Mouse (Mus musculus): Measurements from ENCODE around the gene Tnr. TPM values are rescaled to one million over a fixed set of nuclear protein-coding genes. Genes with fewer than 3 reads are reported as not detected.

The Tnr gene
- polyA plus RNA-seq, 1 experiment = 6.9 TPM

DNA sequence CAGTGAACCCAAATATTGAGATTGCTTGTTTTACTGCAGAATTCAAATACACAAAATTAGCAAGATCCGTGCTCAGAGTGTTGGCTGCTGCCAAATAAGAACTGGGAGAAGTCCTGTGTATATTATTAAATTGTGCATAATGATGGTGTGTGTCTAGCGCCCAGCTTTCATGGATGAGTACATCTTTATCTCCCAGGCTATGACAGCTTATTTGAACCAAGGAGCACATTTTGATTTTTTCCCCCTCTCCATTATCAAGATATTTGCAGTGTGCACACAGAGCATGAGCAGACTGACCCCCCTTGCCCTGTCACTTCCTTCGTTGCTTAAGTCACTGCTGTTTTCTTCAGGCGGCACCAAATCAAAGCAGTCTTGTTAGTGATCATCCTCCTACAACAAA, 278.2 kb downstream of the Tnr start:
- TF ChIP-seq CTCF (IDR thresholded peaks at IDR 0.05; ENCODE audit: borderline replicate concordance, extremely low read depth, insufficient read depth, insufficient read length) (no peak), POLR2A (IDR thresholded peaks at IDR 0.05; ENCODE audit: borderline replicate concordance, extremely low read depth, insufficient read depth, insufficient read length, poor library complexity, severe bottlenecking) (no peak)
- peak; percentile 46 for DNase-seq (ENCODE audit: low read depth)

DNA sequence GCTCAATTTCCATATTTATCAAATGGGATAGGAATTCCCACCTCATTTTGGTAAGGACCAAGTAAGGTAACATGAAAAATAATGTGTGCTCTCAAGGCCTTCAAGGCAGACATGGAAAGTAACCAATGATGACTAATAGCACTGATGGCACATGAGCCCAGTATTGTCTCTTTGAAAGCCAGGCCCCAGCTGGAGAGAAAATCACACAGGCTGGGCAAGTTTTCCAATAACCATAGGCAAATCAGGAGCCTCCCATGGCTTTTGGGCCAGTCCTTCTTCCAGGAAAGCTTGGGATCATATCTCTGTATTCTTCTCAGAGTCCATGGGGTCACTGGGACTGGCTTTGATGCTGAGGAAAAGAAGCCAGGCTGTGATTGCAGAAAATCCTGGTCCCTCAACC, 280.1 kb downstream of the Tnr start:
- no peak for TF ChIP-seq POLR2A (IDR thresholded peaks at IDR 0.05; ENCODE audit: borderline replicate concordance, extremely low read depth, insufficient read depth, insufficient read length, poor library complexity, severe bottlenecking)
- TF ChIP-seq CTCF (IDR thresholded peaks at IDR 0.05; ENCODE audit: borderline replicate concordance, extremely low read depth, insufficient read depth, insufficient read length) = no peak
- DNase-seq (ENCODE audit: low read depth) = no peak

DNA sequence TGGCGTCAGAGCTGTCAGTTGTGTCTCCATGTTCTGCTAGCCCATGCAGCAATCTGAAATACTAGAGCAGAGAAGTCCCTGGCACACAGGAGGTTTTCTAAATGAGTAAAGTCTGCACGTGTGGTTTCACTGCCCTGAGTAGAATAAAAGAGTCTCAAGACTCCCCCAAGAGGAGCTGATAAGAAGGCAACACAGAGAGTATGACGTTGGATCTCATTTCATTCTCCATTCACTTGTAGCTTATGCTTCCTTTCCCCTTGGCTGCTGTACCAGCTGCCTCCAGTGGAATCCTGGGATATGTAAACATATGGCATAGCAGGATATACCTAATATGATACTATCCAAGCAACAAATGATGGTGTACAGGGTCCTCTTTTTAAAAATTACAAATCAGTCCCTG, 285.9 kb downstream of the Tnr start:
- DNase-seq (ENCODE audit: low read depth) = peak; percentile 33
- TF ChIP-seq CTCF (IDR thresholded peaks at IDR 0.05; ENCODE audit: borderline replicate concordance, extremely low read depth, insufficient read depth, insufficient read length) (no peak), POLR2A (IDR thresholded peaks at IDR 0.05; ENCODE audit: borderline replicate concordance, extremely low read depth, insufficient read depth, insufficient read length, poor library complexity, severe bottlenecking) (no peak)

DNA sequence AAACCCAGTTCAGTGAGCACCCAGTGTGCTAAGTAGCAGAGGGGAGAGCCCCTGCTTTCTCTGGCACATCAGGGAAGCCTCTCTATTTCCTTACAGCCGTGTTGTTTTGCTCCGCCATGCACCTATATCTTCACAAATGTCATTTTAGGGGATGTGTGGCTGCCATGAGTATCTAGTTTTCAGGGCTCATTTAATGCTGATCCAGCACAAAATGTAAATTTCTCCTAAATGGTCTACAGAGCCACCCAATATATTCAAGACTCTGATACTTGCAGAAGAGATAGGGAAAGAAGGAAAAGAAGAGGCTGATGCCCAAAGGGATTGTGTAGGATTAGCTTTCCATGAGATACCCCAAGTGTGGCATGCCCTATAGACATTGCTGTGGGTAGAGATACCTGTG, 288.2 kb downstream of the Tnr start:
- DNase-seq (ENCODE audit: low read depth) = no peak
- no peak for TF ChIP-seq POLR2A (IDR thresholded peaks at IDR 0.05; ENCODE audit: borderline replicate concordance, extremely low read depth, insufficient read depth, insufficient read length, poor library complexity, severe bottlenecking)
- TF ChIP-seq CTCF (IDR thresholded peaks at IDR 0.05; ENCODE audit: borderline replicate concordance, extremely low read depth, insufficient read depth, insufficient read length) = no peak

DNA sequence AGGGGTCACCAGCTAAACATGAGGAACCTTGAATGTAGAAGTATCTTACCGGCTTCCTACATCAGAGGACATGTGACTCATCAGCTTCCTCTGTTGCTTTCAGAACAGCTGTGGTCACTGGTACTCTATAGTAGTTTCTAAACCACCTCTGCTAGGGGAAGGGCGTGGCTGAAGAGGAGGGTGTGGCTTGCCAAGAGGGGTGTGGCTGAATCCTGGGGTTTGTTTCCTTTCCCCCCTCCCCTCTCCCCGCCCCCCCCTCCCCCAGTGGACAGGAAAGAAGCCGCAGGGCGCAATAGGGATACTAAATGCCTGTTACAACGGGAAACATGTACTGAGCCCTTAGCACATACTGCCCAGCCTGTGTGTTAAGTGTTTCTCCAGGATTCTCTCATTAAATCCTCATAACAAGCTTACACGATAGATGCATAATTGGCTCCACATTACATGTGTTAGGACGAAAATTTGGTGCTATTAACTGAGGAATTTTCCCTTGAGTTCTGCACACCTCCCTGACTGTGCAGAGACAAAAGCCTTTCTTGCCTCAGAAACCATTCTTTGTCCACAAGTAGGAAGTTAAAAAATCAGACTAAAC, 289.3 kb downstream of the Tnr start:
- peak; percentile 52 for DNase-seq (ENCODE audit: low read depth)
- TF ChIP-seq POLR2A (IDR thresholded peaks at IDR 0.05; ENCODE audit: borderline replicate concordance, extremely low read depth, insufficient read depth, insufficient read length, poor library complexity, severe bottlenecking) (no peak), CTCF (IDR thresholded peaks at IDR 0.05; ENCODE audit: borderline replicate concordance, extremely low read depth, insufficient read depth, insufficient read length) (no peak)

DNA sequence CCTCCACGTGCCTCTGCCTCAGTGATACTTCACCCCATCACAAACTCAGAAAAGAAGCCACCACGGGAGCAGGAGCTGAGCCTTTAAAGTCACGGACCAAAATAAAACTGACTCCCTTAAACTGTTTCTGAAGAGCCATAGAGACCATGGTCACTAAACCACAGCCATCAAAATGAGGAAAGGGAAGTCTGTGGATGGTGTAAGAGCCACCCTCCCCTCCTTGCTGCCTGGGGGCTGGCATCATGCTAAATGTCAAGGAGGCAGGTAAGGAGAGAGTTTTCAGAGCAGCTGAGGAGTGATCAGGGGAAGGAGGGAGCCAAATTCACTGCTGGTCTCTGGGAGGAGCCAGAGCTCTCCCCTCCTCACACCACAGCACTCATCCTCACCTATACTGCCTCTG, 290.8 kb downstream of the Tnr start:
- TF ChIP-seq POLR2A (IDR thresholded peaks at IDR 0.05; ENCODE audit: borderline replicate concordance, extremely low read depth, insufficient read depth, insufficient read length, poor library complexity, severe bottlenecking) (no peak), CTCF (IDR thresholded peaks at IDR 0.05; ENCODE audit: borderline replicate concordance, extremely low read depth, insufficient read depth, insufficient read length) (no peak)
- DNase-seq (ENCODE audit: low read depth) = no peak

DNA sequence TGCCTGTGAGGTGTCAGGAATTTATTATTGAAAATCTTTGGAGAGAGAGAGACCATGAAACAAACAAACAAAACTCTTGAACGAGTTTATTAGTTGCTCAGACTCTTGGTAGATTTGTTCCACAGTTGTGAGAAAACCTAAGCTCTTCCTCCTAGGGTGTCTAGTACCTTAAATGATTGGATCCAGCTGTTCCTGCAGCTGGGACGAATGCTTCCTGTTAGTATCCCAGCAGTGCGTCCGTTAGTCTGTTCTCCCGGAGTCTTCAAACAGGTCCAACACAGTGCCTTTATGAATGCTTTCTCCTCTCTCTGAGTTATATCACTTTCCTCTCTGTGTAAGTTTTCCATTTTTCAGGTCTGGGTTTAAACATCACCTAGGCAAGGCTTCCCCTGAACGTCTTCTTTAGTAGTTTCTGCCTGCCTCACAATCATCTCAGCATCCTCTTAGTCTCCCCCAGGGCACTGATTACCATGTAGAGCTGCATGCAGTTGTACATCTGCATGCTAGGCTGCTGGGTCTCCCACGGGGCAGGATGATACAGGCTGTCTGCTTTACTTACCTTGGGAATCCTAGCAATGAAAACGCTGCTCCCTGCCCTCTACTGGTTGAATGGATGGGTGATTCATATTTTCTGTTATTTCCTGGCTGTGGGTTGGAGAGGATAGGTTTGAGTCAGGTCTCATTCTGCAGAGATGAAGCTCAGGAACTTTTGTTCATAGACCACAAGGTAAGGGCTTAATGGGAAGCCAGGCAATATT, 293.2 kb downstream of the Tnr start:
- TF ChIP-seq CTCF (IDR thresholded peaks at IDR 0.05; ENCODE audit: borderline replicate concordance, extremely low read depth, insufficient read depth, insufficient read length) = peak; percentile 32; the same call in 1 of the 2 replicates
- no peak for TF ChIP-seq POLR2A (IDR thresholded peaks at IDR 0.05; ENCODE audit: borderline replicate concordance, extremely low read depth, insufficient read depth, insufficient read length, poor library complexity, severe bottlenecking)
- DNase-seq (ENCODE audit: low read depth) = peak; percentile 53

DNA sequence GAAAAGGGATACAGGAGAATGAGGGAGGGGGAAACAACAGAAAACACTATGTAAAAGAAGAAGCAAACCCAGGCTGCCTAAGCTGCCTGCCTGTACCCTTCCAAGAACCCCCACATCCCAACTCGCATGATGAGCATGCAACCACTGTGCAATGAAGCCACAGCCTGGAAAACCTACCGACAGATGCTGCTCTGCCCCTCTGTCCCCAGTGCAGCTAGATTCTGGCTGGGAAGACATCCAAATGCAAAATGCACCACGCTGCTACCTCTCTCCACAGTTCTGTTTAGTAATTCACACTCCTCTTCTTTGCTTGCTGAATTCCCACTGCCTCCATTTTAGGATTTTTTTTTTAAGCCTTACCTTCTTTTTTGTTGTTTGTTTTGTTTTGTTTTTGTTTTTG, 295.9 kb downstream of the Tnr start:
- peak; percentile 65 for DNase-seq (ENCODE audit: low read depth)
- no peak for TF ChIP-seq CTCF (IDR thresholded peaks at IDR 0.05; ENCODE audit: borderline replicate concordance, extremely low read depth, insufficient read depth, insufficient read length)
- TF ChIP-seq POLR2A (IDR thresholded peaks at IDR 0.05; ENCODE audit: borderline replicate concordance, extremely low read depth, insufficient read depth, insufficient read length, poor library complexity, severe bottlenecking) = no peak

DNA sequence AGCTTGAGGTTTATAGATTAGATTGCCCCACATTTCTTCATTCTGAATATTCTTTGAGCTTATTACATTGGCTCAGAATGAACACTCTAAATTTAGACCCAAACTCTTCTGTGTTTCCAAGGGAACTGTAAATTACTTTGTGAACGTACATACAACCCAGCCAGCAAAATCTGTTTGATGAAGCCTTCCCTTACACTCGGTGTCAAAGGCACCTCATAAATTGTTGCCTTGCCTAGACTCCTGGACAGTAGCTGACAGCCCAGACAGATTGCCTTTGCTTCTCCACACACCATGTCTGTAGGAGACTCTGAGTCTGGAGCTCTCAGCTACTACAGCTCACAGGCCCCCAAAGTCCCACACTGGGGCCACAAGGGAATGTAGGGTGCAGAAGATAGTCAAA, 298.8 kb downstream of the Tnr start:
- TF ChIP-seq POLR2A (IDR thresholded peaks at IDR 0.05; ENCODE audit: borderline replicate concordance, extremely low read depth, insufficient read depth, insufficient read length, poor library complexity, severe bottlenecking) (no peak), CTCF (IDR thresholded peaks at IDR 0.05; ENCODE audit: borderline replicate concordance, extremely low read depth, insufficient read depth, insufficient read length) (no peak)
- DNase-seq (ENCODE audit: low read depth) = peak; percentile 27

DNA sequence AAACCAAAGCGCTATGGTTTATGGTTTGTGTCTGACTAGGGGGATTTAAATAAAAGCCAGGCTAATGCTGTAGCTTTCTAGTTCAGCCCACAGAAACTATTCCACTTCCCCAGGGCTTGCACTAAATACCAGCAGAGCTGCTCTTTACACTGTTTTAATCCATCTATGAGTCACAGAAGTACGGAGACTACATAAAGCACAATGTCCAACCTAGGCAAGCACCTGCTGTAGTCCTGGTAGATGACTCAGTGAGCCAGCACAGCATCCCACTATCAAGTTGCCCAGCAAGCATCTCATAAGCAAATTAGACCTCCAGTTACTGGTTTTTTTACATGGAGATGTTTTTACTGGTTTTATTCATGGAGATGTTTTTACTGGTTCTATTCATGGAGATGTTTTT, 305.0 kb downstream of the Tnr start:
- TF ChIP-seq POLR2A (IDR thresholded peaks at IDR 0.05; ENCODE audit: borderline replicate concordance, extremely low read depth, insufficient read depth, insufficient read length, poor library complexity, severe bottlenecking) (no peak), CTCF (IDR thresholded peaks at IDR 0.05; ENCODE audit: borderline replicate concordance, extremely low read depth, insufficient read depth, insufficient read length) (no peak)
- DNase-seq (ENCODE audit: low read depth) = no peak

DNA sequence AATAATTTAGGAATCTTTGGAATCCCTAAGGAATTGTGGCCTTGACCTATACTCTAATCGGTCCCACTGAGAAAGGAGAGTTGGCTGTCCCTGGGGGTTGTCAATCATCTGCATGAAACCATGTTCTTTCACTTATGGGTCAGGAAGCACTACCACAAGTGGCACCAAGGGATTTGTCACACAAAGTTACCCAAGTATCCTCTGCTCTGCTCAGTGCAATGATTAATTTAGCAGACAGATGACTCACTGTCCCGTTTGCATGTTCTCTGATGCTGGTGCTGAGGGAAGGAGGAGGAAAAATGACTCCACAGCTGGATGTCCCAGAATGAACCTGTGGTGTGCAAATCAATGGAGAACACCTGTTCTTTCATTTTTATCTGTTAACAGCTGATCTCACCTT, 309.6 kb downstream of the Tnr start:
- DNase-seq (ENCODE audit: low read depth) = no peak
- TF ChIP-seq POLR2A (IDR thresholded peaks at IDR 0.05; ENCODE audit: borderline replicate concordance, extremely low read depth, insufficient read depth, insufficient read length, poor library complexity, severe bottlenecking) = no peak
- no peak for TF ChIP-seq CTCF (IDR thresholded peaks at IDR 0.05; ENCODE audit: borderline replicate concordance, extremely low read depth, insufficient read depth, insufficient read length)
